Mouse (Mus musculus) heart, adult 2 months (tissue): ENCODE data around the gene Sms.

Source experiments
- CTCF ChIP-seq: fragments of 200-600 bp; IDR thresholded peaks from 2 replicates; pipeline ENCODE4 v1.8.1; 2022; ENCODE audit warnings: antibody characterized with exemption, mild to moderate bottlenecking, moderate library complexity
- EP300 ChIP-seq: fragments of 200-500 bp; IDR thresholded peaks from 2 replicates; pipeline ENCODE4 v1.6.1; 2011; ENCODE audit warnings: low read depth, low read length, control low read depth; ENCODE audit not compliant: insufficient read depth
- POLR2A ChIP-seq: fragments of 200-500 bp; IDR thresholded peaks from 2 replicates; pipeline ENCODE4 v1.6.1; 2011; ENCODE audit warnings: mild to moderate bottlenecking, low read depth, low read length, control low read depth; ENCODE audit not compliant: insufficient read depth

- no peak for TF ChIP-seq EP300
- TF ChIP-seq CTCF = no peak
- no peak for TF ChIP-seq POLR2A
Observed at GRCm38 (mm10) chrX:157482842-157483241, 9.2 kb downstream of the Sms start.
